Mouse (Mus musculus) frontal cortex, adult (tissue): ENCODE measurements at regions not wholly inside any gene's neighbourhood (a gene's known extent, or its start where the extent isn't known, plus 50 kb on each side); places are given as distances from the start of the nearest gene placed in this dataset.

Experiments used
- ATAC-seq: cut with Nextera tagmentation; 2 replicates; pipeline ENCODE4 v1.9.2; 2017; ENCODE audit warnings: mild to moderate bottlenecking, moderate library complexity, mixed read lengths; ENCODE audit not compliant: low TSS enrichment

DNA sequence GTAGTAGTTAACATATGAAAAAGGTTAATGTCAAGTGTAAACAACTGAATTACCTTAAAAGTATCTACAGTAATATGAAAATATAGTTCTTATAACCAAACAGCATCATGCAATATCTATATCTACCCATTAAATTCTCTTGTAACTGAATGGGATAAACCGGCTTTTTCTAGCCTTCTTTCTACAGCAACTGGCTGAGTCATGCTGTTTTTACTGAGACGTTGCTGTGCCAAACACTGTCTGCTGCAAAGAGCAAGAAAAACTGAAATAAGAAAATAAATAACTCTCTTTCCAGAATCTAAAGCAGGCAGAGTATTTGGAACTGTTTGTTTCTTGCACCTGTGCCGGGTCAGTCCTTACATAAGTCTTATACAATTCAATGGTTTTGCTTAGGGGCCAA is 74.0 kb downstream of the Nxf2 start:
- peak; percentile 72 for ATAC-seq

DNA sequence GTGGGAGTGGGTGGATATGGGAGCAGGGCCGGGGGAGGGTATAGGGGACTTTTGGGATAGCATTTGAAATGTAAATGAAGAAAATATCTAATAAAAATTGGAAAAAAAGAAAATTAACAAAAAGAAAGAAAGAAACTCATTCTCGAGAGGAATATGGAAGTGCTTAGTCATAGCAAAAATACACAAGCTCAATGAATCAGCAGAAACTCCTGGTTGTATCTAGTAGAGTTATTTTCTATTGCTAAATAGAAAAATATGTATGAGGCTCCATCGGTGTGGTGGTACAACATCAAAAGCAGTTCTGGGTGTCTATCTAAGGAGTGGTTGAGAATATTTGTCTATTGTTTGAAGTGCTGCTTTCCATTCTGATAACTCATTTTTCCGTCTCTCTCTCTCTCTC is 74.9 kb downstream of the Nxf2 start:
- no peak for ATAC-seq

GRCm38 (mm10) chrX:134882334-134882733 is 73.3 kb upstream of the Armcx2 start:
- no peak for ATAC-seq

DNA sequence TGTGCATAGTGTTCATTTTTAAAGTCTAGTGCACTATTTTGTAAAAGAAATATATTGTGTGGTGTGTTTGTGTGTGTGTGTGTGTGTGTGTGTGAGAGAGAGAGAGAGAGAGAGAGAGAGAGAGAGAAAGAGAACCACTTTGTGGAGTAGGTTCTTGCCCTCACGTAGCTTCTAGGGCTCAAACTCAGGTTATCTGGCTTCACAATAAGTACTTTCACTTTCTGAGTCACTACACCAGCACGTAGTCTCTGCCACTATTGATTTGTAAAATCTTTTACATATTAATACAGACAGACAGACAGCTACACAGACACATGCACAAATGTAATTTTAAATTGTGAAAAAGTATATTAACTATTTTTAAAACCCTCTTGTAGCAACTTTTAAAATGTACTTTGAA is 70.9 kb upstream of the Armcx2 start:
- no peak for ATAC-seq

DNA sequence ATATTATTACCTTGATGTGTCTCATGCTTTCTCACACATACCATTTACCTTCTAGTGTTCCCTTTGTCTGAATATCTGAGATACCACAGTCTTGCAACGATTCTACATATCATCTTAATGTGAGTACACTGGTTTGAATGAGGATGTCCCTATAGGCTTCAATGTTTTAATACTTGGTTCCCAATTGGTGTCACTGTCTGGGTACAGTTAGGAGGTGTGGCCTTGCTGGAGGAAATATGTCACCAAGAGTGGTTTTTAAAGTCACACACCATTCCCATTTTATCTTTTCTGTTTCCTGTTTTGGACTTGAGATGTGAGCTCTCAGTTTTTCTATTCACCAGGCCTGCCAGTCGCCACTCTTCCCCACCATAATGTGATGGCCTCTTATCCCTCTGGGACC is 69.8 kb upstream of the Armcx2 start:
- no peak for ATAC-seq

- ATAC-seq, result no peak
These were observed 65.7 kb upstream of the Armcx2 start for GRCm38 (mm10) chrX:134874696-134875095.

- no peak for ATAC-seq
These were observed 64.6 kb upstream of the Armcx2 start for GRCm38 (mm10) chrX:134873651-134874050.

GRCm38 (mm10) chrX:134861641-134862040 is 52.6 kb upstream of the Armcx2 start:
- no peak for ATAC-seq
